Mouse (Mus musculus) lung, adult 2 months (tissue): ENCODE measurements around the gene Slc35f4.

ENCODE experiments used
- CTCF ChIP-seq: fragments of 200-500 bp; IDR thresholded peaks from 2 replicates; pipeline ENCODE4 v1.5.1; 2011; ENCODE audit warnings: mild to moderate bottlenecking, low read length, control low read depth; ENCODE audit not compliant: insufficient read depth
- POLR2A ChIP-seq: fragments of 200-500 bp; IDR thresholded peaks from 2 replicates; pipeline ENCODE4 v1.6.1; 2011; ENCODE audit warnings: low read depth, mild to moderate bottlenecking, control low read depth, low read length, borderline replicate concordance; ENCODE audit errors: extremely low read depth

DNA sequence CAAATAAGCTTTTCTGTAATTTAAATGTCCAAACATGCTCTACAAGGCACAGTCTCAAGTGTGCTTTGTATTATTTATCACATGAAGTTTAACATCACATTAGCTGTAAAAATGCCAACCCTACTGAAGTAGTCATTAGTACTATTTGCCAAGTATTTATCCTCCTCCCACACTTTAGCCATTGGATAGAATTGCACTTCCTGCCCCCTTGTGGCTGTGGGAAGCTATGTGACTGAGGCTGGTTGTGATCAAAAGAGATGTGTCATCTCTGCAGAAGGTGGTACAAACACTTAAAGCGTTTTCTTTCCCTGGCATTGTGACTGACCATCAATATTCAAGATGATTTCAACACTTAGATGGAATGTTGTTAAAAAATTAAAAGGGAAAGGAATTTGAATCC is 14.3 kb upstream of the Slc35f4 start:
- TF ChIP-seq CTCF = no peak
- no peak for TF ChIP-seq POLR2A
